Mouse (Mus musculus): ENCODE data around the gene Fcer1a.
"Not testable (repeated sequence)": the region's sequence is repeated elsewhere in the genome, so short reads cannot be mapped to it uniquely, and the experiment has no call there.

Gene Fcer1a

GRCm38 (mm10) chr1:173227081-173227480 is at the start of gene Fcer1a:
TSS of gene Fcer1a (minus strand) at chr1:173227214.
- no peak for DNase-seq (ENCODE audit: low spot score)

- DNase-seq (ENCODE audit: low spot score) = no peak
Observed at GRCm38 (mm10) chr1:173265701-173266100, 38.7 kb upstream of the Fcer1a start, which contains the start of gene Olfr418. TSS of gene Olfr418 (plus strand) at chr1:173266001.

GRCm38 (mm10) chr1:173249888-173250287 is 22.9 kb upstream of the Fcer1a start:
- no peak for DNase-seq (ENCODE audit: low spot score)

- DNase-seq (ENCODE audit: low spot score) = not testable (repeated sequence)
Observed at GRCm38 (mm10) chr1:173237004-173237403, 10.0 kb upstream of the Fcer1a start.

GRCm38 (mm10) chr1:173216481-173216880 is 10.5 kb downstream of the Fcer1a start:
- DNase-seq (ENCODE audit: low spot score) = no peak

DNA sequence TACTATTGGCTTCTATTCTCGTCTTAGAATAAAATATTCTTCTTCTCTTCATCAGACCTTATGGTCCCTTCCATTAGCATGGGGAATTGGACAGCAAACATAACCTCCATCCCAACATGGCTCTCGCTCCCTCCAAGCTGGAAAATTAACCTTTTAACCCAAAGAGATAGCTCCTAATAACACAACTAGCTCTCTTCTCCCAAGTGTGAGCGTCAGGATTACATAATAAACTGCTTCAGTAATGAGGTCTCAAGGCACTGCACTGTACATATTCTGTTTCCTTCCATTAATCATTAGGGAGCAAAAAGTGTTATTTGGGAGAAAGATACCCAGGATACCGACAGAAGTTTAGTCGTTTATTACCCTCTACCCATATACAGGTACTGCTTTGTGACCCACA is 14.9 kb downstream of the Fcer1a start, which contains the start of gene Olfr1404:
Gene Olfr1404 (plus strand): TSS at position 301 of the 400 bp plus-strand sequence.
- no peak for DNase-seq (ENCODE audit: low spot score)

DNA sequence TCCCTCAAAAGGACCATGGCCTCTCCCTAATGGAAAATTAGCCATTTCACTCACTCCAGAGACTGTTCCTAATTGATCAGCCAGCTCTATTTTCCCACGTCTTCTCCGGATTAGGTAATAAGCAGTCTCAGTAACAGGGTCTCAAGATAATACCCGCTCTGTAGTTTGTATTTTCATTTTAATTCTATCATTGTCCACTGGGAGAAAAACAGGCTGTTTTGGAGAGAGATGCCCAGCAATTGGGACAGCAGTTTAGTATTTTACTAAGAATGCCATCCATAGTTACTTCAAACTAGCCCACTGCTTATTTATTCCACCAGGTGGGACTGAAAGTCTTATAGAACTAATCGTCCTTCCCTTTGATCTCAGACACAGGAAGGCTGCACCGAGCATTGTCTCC is 29.5 kb downstream of the Fcer1a start, which contains the start of gene Olfr218:
Gene Olfr218 (plus strand): TSS at position 301 of the 400 bp plus-strand sequence.
- no peak for DNase-seq (ENCODE audit: low spot score)

GRCm38 (mm10) chr1:173196359-173196758 is 30.7 kb downstream of the Fcer1a start:
- DNase-seq (ENCODE audit: low spot score) = no peak

DNA sequence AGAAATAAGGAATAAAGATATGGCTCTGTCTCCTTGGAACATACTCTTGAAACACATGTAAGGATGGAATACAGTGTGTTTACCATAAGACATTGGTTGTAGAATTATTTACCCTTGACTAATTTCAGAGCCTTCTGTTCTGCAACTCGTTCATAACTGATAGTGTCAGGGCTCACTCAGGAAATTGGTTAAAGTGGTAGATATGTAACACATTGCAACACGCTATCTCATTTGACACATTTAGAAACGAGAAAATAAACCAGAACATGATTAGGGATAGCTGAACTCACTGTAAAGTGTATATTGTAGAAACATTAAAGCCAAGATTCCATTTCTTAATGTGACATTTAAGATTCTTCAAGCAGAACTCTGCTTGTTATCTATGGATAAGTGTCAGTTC is 35.0 kb downstream of the Fcer1a start:
- DNase-seq (ENCODE audit: low spot score) = no peak

- no peak for DNase-seq (ENCODE audit: low spot score)
Observed at GRCm38 (mm10) chr1:173190540-173190939, 36.5 kb downstream of the Fcer1a start, which contains the start of gene Olfr1406. TSS of gene Olfr1406 (minus strand) at chr1:173190640.

GRCm38 (mm10) chr1:173174154-173174842 is 52.7 kb downstream of the Fcer1a start:
- no peak for DNase-seq (ENCODE audit: low spot score)
